Mouse (Mus musculus): Measurements from ENCODE around the gene Gm28036. TPM values are rescaled to one million over a fixed set of nuclear protein-coding genes. Genes with fewer than 3 reads are reported as not detected.

Gene Gm28036
- total RNA-seq, 2 experiments from 2014 or later = 23.3 to 26.4 TPM

Other genes with a start within 250 kb of the Gm28036 start
- 10 to 100 TPM; 83.7 to 84.9 TPM for gene Uqcc1, start 196.8 kb downstream of the Gm28036 start, total RNA-seq (2021)
- not detected for gene Gm15557, start 186.4 kb downstream of the Gm28036 start, total RNA-seq (2021)
- under 1 TPM; 0.12 to 0.13 TPM for gene Gdf5, start 181.7 kb downstream of the Gm28036 start, total RNA-seq (2021)
- gene Cep250, start 170.6 kb downstream of the Gm28036 start, total RNA-seq (2021) = 10 to 100 TPM; 18.8 to 21.7 TPM
- 1 to 10 TPM; 1.4 to 1.5 TPM for gene 6430550D23Rik, start 119.1 kb downstream of the Gm28036 start, total RNA-seq (2021)
- 100 to 1,000 TPM; 214 to 229 TPM for gene Ergic3, start 119.0 kb downstream of the Gm28036 start, total RNA-seq (2021)
- not detected for gene Fer1l4, start 74.1 kb downstream of the Gm28036 start, total RNA-seq (2021)
- 1 to 10 TPM; 2.5 to 3.5 TPM for gene Spag4, start 61.9 kb downstream of the Gm28036 start, total RNA-seq (2021)
- gene Cpne1, start 15.1 kb downstream of the Gm28036 start, total RNA-seq (2021) = 10 to 100 TPM; 23.1 to 32.0 TPM
- 10 to 100 TPM; 31.8 to 32.1 TPM for gene Rbm12, start 15.1 kb downstream of the Gm28036 start, total RNA-seq (2021)
- 100 to 1,000 TPM; 156 to 158 TPM for gene Romo1, start 16.9 kb upstream of the Gm28036 start, total RNA-seq (2021)
- gene Nfs1, start 17.1 kb upstream of the Gm28036 start, total RNA-seq (2021) = 10 to 100 TPM; 43.6 to 44.3 TPM
- 100 to 1,000 TPM; 309 to 321 TPM for gene Rbm39, start 53.1 kb upstream of the Gm28036 start, total RNA-seq (2021)
- 100 to 1,000 TPM; 104 to 108 TPM for gene Phf20, start 69.4 kb upstream of the Gm28036 start, total RNA-seq (2021)
- gene Cnbd2, start 185.2 kb upstream of the Gm28036 start, total RNA-seq (2021) = 1 to 10 TPM; 5.4 to 6.7 TPM
- gene Scand1, start 185.6 kb upstream of the Gm28036 start, total RNA-seq (2021) = 10 to 100 TPM; 91.6 to 95.1 TPM